10 mouse cellular contexts compared by ENCODE assay signal in genomic region chr12:110416244-110416643, GRCm38 (mm10). TPM values are rescaled to one million over a fixed set of nuclear protein-coding genes. Genes with fewer than 3 reads are reported as not detected.
DNase-seq lines count a peak whose midpoint lies in the region; ATAC-seq and TF ChIP-seq lines count a peak whose summit lies in the region.
"Had no signal": no experiment of that assay in that cellular context is flagged by ENCODE, and none has a peak within 500 bp of the region (broad histone marks: within the 10 kb centered on the region; RNA-seq: fewer than 3 reads in every experiment).

No protein-coding gene starts in this region.

- DNase-seq in hindbrain, embryonic 11.5 days (ENCODE audit: low spot score), result peak; percentile 21
- DNase-seq in spleen, adult 12 weeks (ENCODE audit: low spot score), result no peak
- no peak for DNase-seq in frontal cortex, postnatal 25 days (ENCODE audit: low spot score in 2 of 2)
- no peak for DNase-seq in testis, postnatal 14 days (ENCODE audit: low spot score)
- DNase-seq: cerebellum, adult 8-10 months had no signal

- H3K4me3 ChIP-seq in hindbrain, embryonic 11.5 days (ENCODE audit: low read depth, low read length), result no peak overlapping the region
- H3K4me3 ChIP-seq in hindbrain, embryonic 13.5 days, result no peak overlapping the region
- H3K4me3 ChIP-seq in E14TG2a.4 (replicated peaks; ENCODE audit: low read length), result peak overlapping the region; percentile 69
- H3K4me3 ChIP-seq in bone marrow macrophage, adult 2 months (ENCODE audit: insufficient read depth, low read length), result no peak overlapping the region
- H3K4me3 ChIP-seq: neural tube, embryonic 13.5 days had no signal

- H3K36me3 ChIP-seq in hindbrain, embryonic 11.5 days (ENCODE audit: control insufficient read depth, insufficient read depth, low read length), result no peaks in the 10 kb centered on the region
- no peaks in the 10 kb centered on the region for H3K36me3 ChIP-seq in hindbrain, embryonic 13.5 days
- no peaks in the 10 kb centered on the region for H3K36me3 ChIP-seq in E14TG2a.4 (ENCODE audit: insufficient read depth, low read length)
- H3K36me3 ChIP-seq: neural tube, embryonic 13.5 days had no signal

- H3K27me3 ChIP-seq in hindbrain, embryonic 11.5 days (ENCODE audit: control insufficient read depth, insufficient read depth, low read length), result no peaks in the 10 kb centered on the region
- peaks cover 12% of the 10 kb centered on the region for H3K27me3 ChIP-seq in hindbrain, embryonic 13.5 days
- no peaks in the 10 kb centered on the region for H3K27me3 ChIP-seq in E14TG2a.4 (ENCODE audit: insufficient read depth, low read length)

- ATAC-seq in hindbrain, embryonic 11.5 days (ENCODE audit: low FRiP score), result no peak
- ATAC-seq in hindbrain, embryonic 13.5 days (ENCODE audit: low FRiP score), result no peak
- ATAC-seq in megakaryocyte, adult 5-6 weeks (ENCODE audit: poor library complexity, severe bottlenecking), result peak; percentile 46

- no peaks in the 10 kb centered on the region for H3K9me3 ChIP-seq in hindbrain, embryonic 11.5 days (ENCODE audit: control insufficient read depth, low read length)
- no peaks in the 10 kb centered on the region for H3K9me3 ChIP-seq in hindbrain, embryonic 13.5 days
- peaks cover 4% of the 10 kb centered on the region; the same call in 1 of the 2 replicates for H3K9me3 ChIP-seq in E14TG2a.4 (ENCODE audit: low read length)
- H3K9me3 ChIP-seq: neural tube, embryonic 13.5 days had no signal

- TF ChIP-seq POLR2A in bone marrow macrophage, adult 2 months (IDR thresholded peaks at IDR 0.05; ENCODE audit: borderline replicate concordance, low read depth, low read length), result no peak

- no peak overlapping the region for H3K9ac ChIP-seq in hindbrain, embryonic 11.5 days (ENCODE audit: low read depth, low read length)
- H3K9ac ChIP-seq in hindbrain, embryonic 13.5 days, result no peak overlapping the region
- H3K9ac ChIP-seq: neural tube, embryonic 13.5 days had no signal

- WGBS in hindbrain, embryonic 11.5 days, result 55% methylated on average over 3 of the region's 3 CpGs
- WGBS in hindbrain, embryonic 13.5 days, result 55% methylated on average over 3 of the region's 3 CpGs

- H3K4me1 ChIP-seq in hindbrain, embryonic 11.5 days (replicated peaks; ENCODE audit: control insufficient read depth, insufficient read depth, low read length), result no peaks in the 10 kb centered on the region
- H3K4me1 ChIP-seq in hindbrain, embryonic 13.5 days (replicated peaks), result 0 out of 2 replicates have a peak, but pooled peaks cover 3% of the 10 kb centered on the region
- peaks cover 59% of the 10 kb centered on the region for H3K4me1 ChIP-seq in E14TG2a.4 (replicated peaks; ENCODE audit: low read depth, low read length)
- H3K4me1 ChIP-seq in bone marrow macrophage, adult 2 months (ENCODE audit: control insufficient read depth, insufficient read depth, low read length), result peaks cover 12% of the 10 kb centered on the region
- H3K4me1 ChIP-seq: neural tube, embryonic 13.5 days had no signal

- no peak overlapping the region for H3K4me2 ChIP-seq in hindbrain, embryonic 11.5 days (replicated peaks; ENCODE audit: low read depth, low read length)
- no peak overlapping the region for H3K4me2 ChIP-seq in hindbrain, embryonic 13.5 days

- peak; percentile 85 for TF ChIP-seq CTCF in E14TG2a.4 (conservative IDR thresholded peaks at IDR 0.05; ENCODE audit: low read length)
- TF ChIP-seq CTCF in bone marrow macrophage, adult 2 months (IDR thresholded peaks at IDR 0.05; ENCODE audit: low read depth, low read length), result peak; percentile 59

- H3K27ac ChIP-seq in hindbrain, embryonic 11.5 days (ENCODE audit: low read depth, low read length), result no peak overlapping the region
- H3K27ac ChIP-seq in hindbrain, embryonic 13.5 days, result no peak overlapping the region
- H3K27ac ChIP-seq in bone marrow macrophage, adult 2 months (ENCODE audit: insufficient read depth, low read depth, low read length), result no peak overlapping the region
- H3K27ac ChIP-seq: neural tube, embryonic 13.5 days had no signal

RNA-seq across cellular contexts. Expression of gene Ppp2r5c, which starts 30.7 kb away (rescaled TPM):
- 162 and 172 TPM in 2 replicates for polyA plus RNA-seq in hindbrain, embryonic 11.5 days (2014; fragmentation: Nextera tagmentation; extraction: Ambion mirVana)
- polyA plus RNA-seq in hindbrain, embryonic 13.5 days (2015; fragmentation: Nextera tagmentation; extraction: Ambion mirVana), result 142 and 144 TPM in 2 replicates
- polyA plus RNA-seq in bone marrow macrophage, adult 2 months (2012; ENCODE audit: insufficient read depth, insufficient read length, missing spikeins), result 138 and 153 TPM in 2 replicates
- 164 and 178 TPM in 2 replicates for total RNA-seq in megakaryocyte, adult 5-6 weeks (2015)
- total RNA-seq in megakaryocyte, adult 5-6 weeks (2017), result 293 and 306 TPM in 2 replicates
